Mouse (Mus musculus): ENCODE measurements around the gene Atp8b5. TPM values are rescaled to one million over a fixed set of nuclear protein-coding genes. Genes with fewer than 3 reads are reported as not detected.

The Atp8b5 gene
- total RNA-seq, 2 experiments from 2014 or later: not detected

DNA sequence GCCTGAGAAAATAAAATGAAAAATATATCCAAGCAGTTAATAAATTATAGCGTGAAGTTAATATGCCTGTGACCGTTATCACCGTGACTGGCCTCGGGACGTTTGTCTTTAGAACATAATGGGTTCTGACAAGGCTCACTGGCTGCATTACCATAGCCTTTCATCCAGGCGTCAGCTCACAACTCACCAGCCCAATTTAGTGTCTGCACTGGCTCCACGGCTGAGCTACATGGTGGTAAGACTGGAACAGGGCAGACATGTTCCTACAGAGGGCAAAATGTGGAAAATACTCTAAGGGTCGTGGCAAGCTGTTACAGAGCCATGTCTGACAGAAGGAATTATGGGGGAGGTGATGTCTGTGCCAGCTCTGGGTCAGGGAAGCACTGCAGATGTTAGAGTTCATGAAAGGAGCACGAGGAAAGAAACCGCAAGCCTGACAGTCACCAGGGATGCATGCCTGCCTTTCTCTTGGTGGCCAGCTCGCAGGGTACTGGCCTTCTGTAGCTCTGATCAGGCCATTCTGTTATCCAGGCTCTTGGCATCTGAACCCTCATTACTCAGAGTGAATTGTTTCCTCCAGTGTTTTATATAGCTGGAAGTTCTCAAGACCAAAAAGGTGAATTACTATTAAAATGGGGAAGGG is 42.9 kb downstream of the Atp8b5 start:
- intact Hi-C loops (cut with DNase I): no loop called here

DNA sequence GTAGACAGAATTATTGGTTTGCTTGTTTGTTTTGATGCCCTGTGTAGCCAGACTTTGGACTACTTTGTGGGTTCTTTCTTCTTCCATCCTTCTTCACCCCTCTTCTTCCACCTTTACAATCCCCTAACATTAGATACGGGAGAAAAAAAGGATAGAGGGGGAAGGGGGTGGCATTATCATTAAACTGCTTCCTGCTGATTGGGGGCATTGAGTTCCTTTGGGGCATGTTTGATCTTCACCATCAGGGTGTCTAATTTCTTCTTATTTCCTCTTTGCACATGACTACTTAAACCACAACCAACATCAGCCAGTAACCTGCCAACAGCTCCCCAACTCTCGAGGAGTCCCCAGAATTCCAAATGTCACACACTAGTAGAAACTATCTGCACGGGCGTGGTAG is 54.6 kb downstream of the Atp8b5 start:
- intact Hi-C loops (cut with DNase I): no loop called here
- DNase-seq: no peak

More for the DNA sequence above, 42.9 kb downstream of the Atp8b5 start:
- DNase-seq: no peak

DNA sequence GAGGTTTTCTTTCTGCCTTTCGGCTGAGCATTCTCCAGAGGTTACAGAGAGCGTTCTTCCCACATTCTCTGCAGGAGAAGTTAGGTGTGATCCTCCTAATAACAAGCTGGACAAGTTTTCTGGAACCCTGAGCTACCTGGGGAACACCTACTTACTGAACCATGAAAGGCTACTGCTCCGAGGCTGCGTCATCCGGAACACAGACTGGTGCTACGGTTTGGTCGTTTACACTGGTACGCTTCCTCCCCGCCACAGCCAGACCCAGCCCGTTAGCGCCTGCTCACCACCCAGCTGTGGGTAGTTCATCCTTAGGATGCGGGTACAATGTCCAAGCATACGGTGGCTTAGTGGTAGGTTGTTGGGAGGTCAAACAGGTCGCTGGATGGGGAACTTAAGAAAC is 55.4 kb downstream of the Atp8b5 start:
- no peak for DNase-seq
- intact Hi-C loops (cut with DNase I): no loop called here

DNA sequence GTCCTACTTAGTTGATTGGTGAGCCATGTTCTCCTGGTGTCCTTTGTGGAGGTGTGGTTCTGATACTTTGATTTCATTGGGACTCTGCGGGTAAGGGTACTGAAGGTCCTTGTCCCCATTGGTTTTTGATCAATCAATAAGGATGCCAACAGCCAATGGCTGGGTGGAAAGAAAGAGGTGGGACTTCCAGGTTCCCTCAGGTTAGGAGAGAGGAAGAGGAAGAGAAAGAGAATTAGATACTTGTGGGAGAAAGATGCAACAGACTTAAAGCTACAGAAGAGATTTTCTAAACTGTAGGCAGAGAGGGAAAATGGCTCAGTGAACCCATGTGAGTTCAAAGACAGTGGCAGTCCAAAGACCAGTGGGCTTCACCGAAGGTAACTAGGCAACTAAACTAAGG is 60.2 kb downstream of the Atp8b5 start:
- no peak for DNase-seq
- intact Hi-C loops (cut with DNase I): no loop called here

DNA sequence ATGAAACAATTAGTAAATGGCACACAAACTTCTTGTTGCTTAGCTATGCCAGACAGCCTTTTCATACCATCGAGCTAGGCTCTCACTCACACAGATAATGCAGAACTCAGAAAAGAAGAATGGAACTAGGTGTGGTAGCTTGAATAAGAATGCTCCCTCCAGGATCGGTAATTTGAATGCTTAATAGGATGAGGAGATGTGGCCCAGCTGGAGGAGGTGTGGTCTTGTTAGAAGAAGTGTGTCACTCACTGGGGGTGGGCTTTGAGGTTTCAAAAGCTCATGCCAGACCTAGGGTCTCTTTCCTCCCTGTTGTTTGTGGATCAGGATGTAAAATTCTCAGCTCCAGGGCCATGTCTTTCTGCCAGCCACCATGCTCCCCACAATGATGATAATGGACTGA is 67.8 kb downstream of the Atp8b5 start:
- no peak for DNase-seq
- intact Hi-C loops (cut with DNase I): no loop called here

DNA sequence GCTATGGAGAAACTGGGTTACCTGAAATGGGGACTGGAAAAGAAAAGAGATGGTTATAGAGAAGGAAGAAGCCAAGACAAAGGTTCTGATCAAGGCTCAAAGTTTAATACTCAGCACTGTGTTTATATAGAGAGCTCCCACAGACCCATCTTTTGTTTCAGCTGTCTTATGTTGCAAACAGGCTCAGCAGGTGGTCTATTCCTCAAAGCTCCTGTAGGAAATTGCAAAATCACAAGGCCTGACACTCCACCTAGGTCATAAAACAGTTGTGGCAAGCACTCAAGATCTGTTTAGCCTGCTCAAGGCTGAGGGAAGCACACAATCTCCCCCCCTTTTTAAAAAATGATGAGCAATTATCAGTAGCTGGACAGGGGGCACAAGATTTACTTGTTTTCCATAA is 69.2 kb downstream of the Atp8b5 start:
- intact Hi-C loops (cut with DNase I): no loop called here
- no peak for DNase-seq

DNA sequence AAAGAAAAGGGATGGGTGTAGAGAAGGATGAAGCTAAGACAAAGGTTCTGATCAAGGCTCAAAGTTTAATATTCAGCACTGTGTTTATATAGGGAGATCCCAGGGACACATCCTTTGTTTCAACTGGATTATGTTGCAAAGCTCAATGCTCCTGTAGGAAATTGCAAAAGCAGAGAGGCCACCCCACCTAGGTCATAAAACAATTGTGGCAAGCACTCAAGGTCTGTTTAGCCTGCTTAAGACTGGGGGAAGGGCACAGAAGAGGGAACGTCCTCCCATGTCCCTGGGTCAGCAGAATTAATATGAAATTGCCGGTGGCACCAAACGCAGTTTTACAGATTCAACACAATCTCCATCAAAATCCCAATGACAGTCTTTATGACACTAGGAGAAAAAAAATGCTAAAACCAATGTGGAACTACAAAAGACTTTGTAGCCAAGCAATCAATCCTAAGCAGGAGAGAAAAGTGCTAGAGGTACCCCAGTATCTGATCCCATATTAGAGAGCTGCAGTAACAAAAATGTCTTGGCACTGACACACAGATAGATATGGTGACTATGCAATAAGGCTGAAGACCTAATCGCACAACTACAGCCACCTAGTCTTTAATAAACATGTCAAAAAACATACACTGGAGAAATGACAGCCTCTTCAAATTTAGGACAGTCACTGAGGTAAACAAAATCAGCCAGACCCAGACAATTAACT is 73.3 kb downstream of the Atp8b5 start:
- DNase-seq: no peak

DNA sequence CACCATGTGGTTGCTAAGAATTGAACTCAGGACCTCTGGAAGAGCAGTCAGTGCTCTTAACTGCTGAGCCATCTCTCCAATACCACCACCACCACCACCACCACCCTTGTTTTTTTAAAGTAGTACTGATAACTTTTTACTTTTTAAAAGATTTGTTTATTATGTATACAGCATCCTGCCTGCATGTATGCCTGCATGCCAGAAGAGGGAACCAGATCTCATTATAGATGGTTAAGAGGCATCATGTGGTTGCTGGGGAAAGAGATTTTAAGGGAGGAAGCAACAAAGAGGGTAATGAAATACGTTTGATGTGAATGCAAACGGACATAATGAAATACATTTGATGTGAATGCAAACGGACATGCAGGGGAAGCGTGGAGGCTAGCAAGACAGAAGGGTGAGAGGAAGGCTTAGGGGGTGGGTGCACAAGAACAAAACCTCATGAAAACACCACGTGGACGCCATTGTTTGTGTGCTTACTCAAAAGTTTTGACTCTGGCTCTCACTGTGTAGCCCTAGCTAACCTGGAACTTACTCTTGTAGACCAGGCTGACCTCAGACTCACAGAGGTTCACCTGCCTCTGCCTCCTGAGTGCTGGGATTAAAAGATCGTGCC is 74.4 kb downstream of the Atp8b5 start:
- intact Hi-C loops (cut with DNase I): no loop called here
- DNase-seq: no peak

More for the DNA sequence above, 73.3 kb downstream of the Atp8b5 start:
- intact Hi-C loops (cut with DNase I): no loop called here

DNA sequence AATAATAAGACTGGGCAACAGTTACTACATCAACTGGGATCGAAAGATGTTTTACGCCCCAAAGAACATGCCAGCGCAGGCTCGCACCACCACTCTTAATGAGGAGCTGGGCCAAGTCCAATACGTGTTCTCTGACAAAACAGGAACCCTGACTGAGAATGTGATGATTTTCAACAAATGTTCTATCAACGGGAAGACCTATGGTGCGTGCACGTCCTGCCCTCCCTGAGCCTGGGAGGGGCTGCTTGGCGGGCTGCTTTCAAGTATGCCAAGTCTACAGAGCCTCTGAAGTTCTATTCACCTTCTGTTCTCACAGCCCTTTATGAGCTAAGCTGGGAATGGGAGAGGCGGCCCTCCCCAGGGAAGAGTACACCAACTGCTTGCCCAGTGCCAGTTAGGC is 75.5 kb downstream of the Atp8b5 start:
- intact Hi-C loops (cut with DNase I): no loop called here
- no peak for DNase-seq

DNA sequence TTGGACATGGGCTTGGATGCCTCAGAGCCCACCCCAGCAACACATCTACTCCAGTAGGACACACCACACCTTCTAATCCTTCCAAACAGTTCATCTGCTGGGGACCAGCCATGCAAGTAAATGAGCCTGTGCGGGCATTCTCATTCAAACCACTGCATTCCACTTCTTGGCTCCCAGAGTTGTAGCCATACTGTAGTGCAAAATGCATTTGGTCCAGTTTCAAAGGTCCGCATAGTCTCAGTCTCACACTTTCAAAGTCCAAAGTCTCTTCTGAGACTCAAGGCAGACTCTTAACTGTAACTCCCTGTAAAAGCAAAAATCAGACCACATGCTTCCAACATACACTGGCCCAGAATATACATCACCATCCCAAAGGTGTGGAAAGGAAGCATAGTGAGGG is 78.0 kb downstream of the Atp8b5 start:
- intact Hi-C loops (cut with DNase I): no loop called here

DNA sequence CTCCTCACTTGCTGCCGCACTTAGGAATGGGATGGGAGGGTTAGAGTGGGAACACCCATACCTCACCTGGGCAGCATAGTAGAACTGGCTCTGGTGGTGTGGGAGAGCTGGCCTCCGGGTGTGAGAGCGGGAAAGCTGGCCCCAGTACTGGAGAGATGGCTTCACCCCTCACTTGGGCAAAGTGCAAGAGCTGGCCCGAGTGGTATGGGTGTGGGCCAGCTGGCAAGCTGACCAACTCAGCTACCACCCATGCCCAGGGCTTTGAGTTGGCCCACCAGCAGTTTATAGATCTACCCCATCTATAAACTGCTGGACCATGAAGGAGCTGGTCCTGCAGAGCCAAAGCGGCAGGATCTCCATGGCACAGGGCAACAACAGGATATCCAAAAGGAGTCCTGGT is 82.2 kb downstream of the Atp8b5 start:
- intact Hi-C loops (cut with DNase I): no loop called here
- DNase-seq: no peak

More for the DNA sequence above, 78.0 kb downstream of the Atp8b5 start:
- DNase-seq: no peak

DNA sequence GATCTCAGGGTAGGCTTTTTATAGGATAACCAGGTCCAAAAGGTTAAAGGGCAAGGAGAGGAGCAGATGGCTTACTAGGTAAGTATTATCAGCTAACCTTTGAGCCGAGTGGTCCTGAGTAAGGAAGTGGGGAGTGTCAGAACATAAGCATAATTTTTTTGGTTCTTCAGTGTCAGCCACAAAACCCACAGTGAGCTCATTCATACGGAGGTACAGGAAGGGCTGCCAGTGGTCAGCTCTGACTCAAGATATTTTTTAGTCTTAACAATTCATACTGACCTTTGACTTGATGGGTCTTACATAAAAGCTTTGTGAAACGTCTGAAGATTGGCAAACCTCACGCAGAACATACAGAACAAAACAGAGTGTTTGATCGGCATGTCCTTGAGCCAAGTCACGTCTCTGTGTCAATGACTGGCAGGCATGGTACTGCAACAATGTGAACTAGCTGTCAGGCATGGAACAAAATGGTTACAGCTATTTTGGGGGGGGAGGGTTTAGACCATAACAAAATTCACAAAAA is 83.1 kb downstream of the Atp8b5 start:
- DNase-seq: no peak
- intact Hi-C loops (cut with DNase I): no loop called here

DNA sequence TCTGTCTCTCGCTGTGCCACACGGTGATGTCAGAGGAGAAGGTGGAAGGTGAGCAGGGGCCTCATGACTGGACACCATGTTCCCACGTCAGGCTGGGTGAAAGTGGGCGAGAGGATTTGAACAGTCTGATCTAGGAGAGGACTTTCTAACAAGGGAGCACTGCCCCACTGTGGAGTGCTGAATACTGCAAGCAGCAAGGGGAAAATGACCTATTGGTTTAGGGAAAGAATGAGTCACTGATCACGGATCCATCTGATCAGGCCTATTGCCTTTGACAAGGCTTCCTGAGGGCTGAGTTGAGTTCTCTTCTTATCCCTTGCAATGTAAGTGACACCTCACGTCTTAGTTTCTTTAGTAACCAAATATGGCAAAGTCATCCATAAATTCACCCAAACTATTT is 86.7 kb downstream of the Atp8b5 start:
- no peak for DNase-seq
- intact Hi-C loops (cut with DNase I): no loop called here

DNA sequence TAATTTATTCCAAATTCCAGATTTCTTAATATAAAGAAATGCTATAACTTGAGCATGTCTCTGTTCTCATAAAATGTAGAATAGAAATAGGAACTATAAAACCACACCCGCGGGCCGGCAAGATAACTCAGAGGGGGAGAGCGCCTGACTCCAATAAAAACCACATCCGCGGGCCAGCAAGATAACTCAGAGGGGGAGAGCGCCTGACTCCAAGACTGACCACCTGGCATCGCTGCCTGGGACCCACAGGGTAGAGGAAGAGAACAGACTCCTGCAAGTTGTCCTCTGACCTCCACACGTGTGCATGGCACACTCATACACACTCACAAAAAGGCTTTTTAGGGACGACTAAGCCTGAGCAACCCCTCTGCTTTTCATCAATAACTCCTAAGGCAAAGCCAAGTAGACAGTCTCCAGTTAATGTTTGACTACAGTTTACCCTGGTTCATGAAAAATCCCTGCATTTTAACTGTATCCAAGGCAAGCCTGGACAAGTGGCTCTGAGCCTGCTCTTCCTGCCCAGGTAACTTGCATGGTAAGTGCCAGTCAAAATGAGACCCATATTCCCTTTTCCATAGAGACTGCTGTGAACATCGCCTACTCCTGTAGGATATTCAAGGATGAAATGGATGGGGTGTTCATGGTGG is 98.1 kb downstream of the Atp8b5 start:
- intact Hi-C loops (cut with DNase I): no loop called here
- no peak for DNase-seq

DNA sequence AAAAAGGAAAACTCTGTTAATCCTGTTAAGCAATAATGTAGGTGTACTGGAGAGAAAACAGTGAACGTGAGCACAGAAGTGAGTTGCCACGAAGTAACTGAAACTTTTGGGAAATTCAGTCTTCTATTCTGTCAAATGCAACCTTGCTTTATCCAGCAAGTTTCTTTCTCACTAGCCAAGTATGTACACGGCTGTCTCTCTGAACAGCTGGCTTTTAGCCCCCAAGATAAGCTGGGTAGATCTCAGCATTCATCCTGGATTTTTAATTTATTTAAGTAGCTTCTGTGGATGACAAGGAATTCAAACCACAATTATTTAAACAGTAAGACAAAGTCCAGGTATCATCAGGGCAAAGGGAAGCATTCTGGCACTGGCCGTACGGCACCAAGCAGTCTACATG is 100.3 kb downstream of the Atp8b5 start:
- intact Hi-C loops (cut with DNase I): no loop called here
- DNase-seq: no peak

DNA sequence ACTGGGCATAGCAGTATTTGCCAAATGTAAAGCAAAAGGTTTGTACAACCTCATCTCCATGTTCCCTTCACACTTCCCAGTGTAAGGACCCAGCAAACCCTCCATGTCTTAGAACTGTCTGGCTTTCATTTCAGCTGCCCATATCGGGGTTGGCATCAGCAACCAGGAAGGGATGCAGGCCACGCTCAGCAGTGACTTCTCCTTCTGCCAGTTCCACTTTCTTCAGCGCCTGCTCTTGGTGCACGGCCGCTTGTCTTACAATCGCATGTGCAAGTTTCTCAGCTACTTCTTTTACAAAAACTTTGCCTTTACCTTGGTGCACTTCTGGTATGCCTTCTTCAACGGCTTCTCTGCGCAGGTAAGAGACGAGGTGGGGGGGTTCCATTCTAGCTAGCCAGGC is 100.8 kb downstream of the Atp8b5 start:
- DNase-seq: no peak
- intact Hi-C loops (cut with DNase I): no loop called here

DNA sequence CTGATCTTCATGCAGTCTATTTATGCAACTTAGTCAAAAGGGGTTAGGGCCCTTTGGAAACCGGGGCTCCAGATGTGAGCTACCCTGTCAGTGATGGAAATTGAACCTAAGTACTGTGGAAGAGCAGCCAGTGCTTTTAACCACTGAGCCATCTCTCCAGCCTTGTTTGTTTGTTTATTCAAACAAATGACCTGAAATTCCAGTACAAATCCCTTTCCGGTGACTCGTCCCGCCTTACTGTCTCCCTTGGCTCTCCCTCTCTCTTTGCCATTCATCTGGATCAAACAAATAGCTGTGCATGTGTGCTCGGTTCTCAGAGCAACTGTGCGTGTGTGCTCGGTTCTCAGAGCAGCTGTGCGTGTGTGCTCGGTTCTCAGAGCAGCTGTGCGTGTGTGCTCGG is 104.4 kb downstream of the Atp8b5 start:
- intact Hi-C loops (cut with DNase I): no loop called here
- no peak for DNase-seq

DNA sequence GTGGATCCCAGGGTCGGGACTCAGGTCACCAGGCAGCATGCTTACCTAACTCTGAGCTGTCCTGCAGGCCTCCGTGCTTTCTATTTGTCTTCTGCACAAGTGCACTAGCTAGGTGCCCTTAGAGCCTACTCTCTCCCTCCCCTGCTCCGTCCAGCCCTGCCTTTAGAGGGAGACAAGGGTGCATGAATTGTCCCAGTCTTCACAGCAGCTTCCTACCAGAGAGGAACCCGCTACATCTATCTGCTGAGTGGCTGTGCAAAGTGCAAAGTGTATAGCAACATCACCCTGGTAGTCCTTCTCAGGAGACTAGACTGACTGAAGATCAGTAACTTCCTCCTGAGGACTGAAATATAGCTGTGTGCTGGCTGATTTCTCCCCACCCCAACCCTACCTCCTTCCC is 105.2 kb downstream of the Atp8b5 start:
- DNase-seq: no peak
- intact Hi-C loops (cut with DNase I): no loop called here

DNA sequence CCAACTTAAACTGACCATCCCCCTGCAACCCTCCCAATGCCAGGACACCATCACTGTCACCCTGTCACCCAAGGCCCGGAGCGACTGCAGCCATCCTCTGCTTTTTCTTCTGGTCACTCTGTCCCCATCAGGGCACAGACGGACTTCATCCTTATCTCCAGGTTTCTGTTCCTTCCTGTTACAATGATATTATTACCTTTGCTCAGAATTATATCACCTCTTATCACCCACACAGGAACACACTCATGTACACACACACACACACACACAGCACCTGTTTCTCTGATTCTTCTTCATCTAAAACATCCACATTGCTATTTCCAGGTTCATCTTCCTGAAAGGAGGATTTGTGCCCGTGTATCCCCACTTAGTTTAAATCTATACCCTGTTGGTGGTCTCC is 107.3 kb downstream of the Atp8b5 start:
- no peak for DNase-seq
- intact Hi-C loops (cut with DNase I): no loop called here

DNA sequence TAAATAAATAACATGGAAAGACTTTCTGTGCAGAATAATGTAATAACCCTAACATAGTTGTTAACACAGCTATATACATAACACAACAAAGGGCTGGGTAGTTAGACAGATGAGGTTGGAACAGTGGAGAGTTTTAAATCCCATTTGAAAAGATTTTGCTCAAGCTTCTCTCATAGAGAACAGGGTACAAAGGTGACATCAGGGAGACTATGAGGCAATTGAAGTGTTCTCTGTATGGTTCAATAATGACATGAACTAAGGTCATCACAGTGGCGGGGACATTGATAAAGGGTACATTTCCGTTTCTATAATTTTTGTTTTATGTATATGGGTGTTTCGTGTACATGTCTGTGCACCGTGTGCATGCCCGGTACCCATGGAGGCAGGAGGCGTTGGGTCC is 112.6 kb downstream of the Atp8b5 start:
- intact Hi-C loops (cut with DNase I): no loop called here
- no peak for DNase-seq

DNA sequence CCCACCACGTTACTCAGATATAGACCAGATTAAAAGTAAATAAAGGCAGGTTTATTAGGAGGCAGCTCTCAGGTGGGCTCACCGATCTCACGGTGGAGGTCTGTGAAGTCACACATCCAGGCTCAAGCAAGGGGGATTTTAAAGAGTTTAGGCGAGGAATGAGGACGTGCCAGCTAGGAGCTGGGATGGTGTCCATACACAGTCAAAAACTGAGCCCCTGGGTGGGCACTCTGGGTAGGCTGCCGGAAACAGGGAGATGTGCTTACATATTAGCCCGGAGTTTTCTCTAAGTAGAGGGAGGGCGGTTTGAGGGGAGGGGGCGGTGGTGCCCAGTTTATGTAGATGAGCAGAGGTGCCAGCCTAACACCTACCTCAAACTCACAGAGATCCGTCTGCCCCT is 114.0 kb downstream of the Atp8b5 start:
- DNase-seq: no peak
- intact Hi-C loops (cut with DNase I): loop anchor here (2.0 kb wide), 1 partner anchor 38 kb away; no protein-coding TSS in a partner anchor
